Mouse (Mus musculus) bone marrow, adult 2 months (tissue): Measurements from ENCODE around the gene BC049762.

ENCODE experiments used
- CTCF ChIP-seq: fragments of 200-500 bp; IDR thresholded peaks from 2 replicates; pipeline ENCODE4 v1.5.1; 2011; ENCODE audit warnings: low read length, control low read depth; ENCODE audit not compliant: control insufficient read depth, insufficient read depth
- POLR2A ChIP-seq: fragments of 200-500 bp; IDR thresholded peaks from 2 replicates; pipeline ENCODE4 v1.6.1; 2011; ENCODE audit warnings: low read depth, mild to moderate bottlenecking, control low read depth, low read length, borderline replicate concordance; ENCODE audit not compliant: control insufficient read depth

GRCm38 (mm10) chr11:51227104-51227503, 35.7 kb downstream of the BC049762 start:
- TF ChIP-seq POLR2A, result no peak
- TF ChIP-seq CTCF, result no peak
